Mouse (Mus musculus) forebrain, embryonic 16.5 days (tissue): ENCODE results near the gene Hnrnpul1. TPM values are rescaled to one million over a fixed set of nuclear protein-coding genes. Genes with fewer than 3 reads are reported as not detected.

Experiments used
- polyA plus RNA-seq: library from polyadenylated mRNA; unstranded; fragments of >200 nt; fragmentation: Nextera tagmentation; extraction: Ambion mirVana; gene quantifications from 2 replicates; pipeline ENCODE4 v1.2.1, GENCODE M21; 2015

Gene Hnrnpul1
- polyA plus RNA-seq, 1 experiment from 2014 or later, result 44.2 TPM

Other genes with a start within 250 kb of the Hnrnpul1 start
- gene Ceacam2, start 214.9 kb downstream of the Hnrnpul1 start, polyA plus RNA-seq, result 0.11 TPM in 1 of 2 replicates, not detected in the other
- gene Erich4, start 138.9 kb downstream of the Hnrnpul1 start, polyA plus RNA-seq, result 0.39 TPM in 1 of 2 replicates, not detected in the other
- 36.0 and 38.8 TPM in 2 replicates for gene Dmac2, start 135.3 kb downstream of the Hnrnpul1 start, polyA plus RNA-seq
- gene B3gnt8, start 128.1 kb downstream of the Hnrnpul1 start, polyA plus RNA-seq, result 0.44 and 0.92 TPM in 2 replicates
- 57.7 and 61.9 TPM in 2 replicates for gene Bckdha, start 95.8 kb downstream of the Hnrnpul1 start, polyA plus RNA-seq
- 46.5 and 48.3 TPM in 2 replicates for gene Exosc5, start 95.6 kb downstream of the Hnrnpul1 start, polyA plus RNA-seq
- 13.5 and 28.3 TPM in 2 replicates for gene Tmem91, start 79.6 kb downstream of the Hnrnpul1 start, polyA plus RNA-seq
- gene B9d2, start 74.0 kb downstream of the Hnrnpul1 start, polyA plus RNA-seq, result 35.6 and 41.3 TPM in 2 replicates
- 0.54 and 0.93 TPM in 2 replicates for gene Tgfb1, start 67.8 kb downstream of the Hnrnpul1 start, polyA plus RNA-seq
- 29.5 and 33.7 TPM in 2 replicates for gene Ccdc97, start 35.7 kb downstream of the Hnrnpul1 start, polyA plus RNA-seq
- 14.6 and 15.9 TPM in 2 replicates for gene Axl, start 33.9 kb upstream of the Hnrnpul1 start, polyA plus RNA-seq
- 1.0 and 1.1 TPM in 2 replicates for gene Cyp2s1, start 62.2 kb upstream of the Hnrnpul1 start, polyA plus RNA-seq
- gene Cyp2b10, start 142.9 kb upstream of the Hnrnpul1 start, polyA plus RNA-seq, result not detected in 2 replicates